Mouse (Mus musculus) stomach, embryonic 14.5 days (tissue): Measurements from ENCODE around the gene Pigp. TPM values are rescaled to one million over a fixed set of nuclear protein-coding genes. Genes with fewer than 3 reads are reported as not detected.
A peak's percentile ranks its signal among the peaks of the same experiment; 100 is the strongest.
"Not testable (repeated sequence)": the region's sequence is repeated elsewhere in the genome, so short reads cannot be mapped to it uniquely, and the experiment has no call there.

ENCODE experiments used
- ATAC-seq: fragments of 200-750 bp; cut with Nextera tagmentation; 2 replicates; pipeline ENCODE4 v1.8.0; 2017; ENCODE audit warnings: low read depth, moderate TSS enrichment; ENCODE audit not compliant: insufficient number of reproducible peaks, insufficient read depth, low FRiP score
- H3K27ac ChIP-seq: fragments of 300-500 bp; sonication (generic); 2 replicates; pipeline ENCODE4 v1.5.1; 2014; ENCODE audit warnings: mild to moderate bottlenecking, low read length, moderate library complexity, mixed read lengths
- H3K27me3 ChIP-seq: fragments of 300-500 bp; sonication (generic); 2 replicates; pipeline ENCODE4 v1.6.1; 2014; ENCODE audit warnings: low read length, control low read depth, mixed read lengths; ENCODE audit not compliant: control insufficient read depth, insufficient read depth
- H3K36me3 ChIP-seq: fragments of 300-500 bp; sonication (generic); 2 replicates; pipeline ENCODE4 v1.6.1; 2014; ENCODE audit warnings: mild to moderate bottlenecking, control low read depth, low read length, moderate library complexity, mixed read lengths; ENCODE audit not compliant: control insufficient read depth, insufficient read depth
- H3K4me1 ChIP-seq: fragments of 300-500 bp; sonication (generic); 2 replicates; pipeline ENCODE4 v1.6.1; 2014; ENCODE audit warnings: low read length, control low read depth, mixed read lengths; ENCODE audit not compliant: control insufficient read depth, insufficient read depth
- H3K4me2 ChIP-seq: fragments of 300-500 bp; sonication (generic); replicated peaks from 2 replicates; pipeline ENCODE4 v1.6.1; 2014; ENCODE audit warnings: low read depth, low read length, control low read depth
- H3K4me3 ChIP-seq: fragments of 300-500 bp; sonication (generic); 2 replicates; pipeline ENCODE4 v1.5.1; 2014; ENCODE audit warnings: low read depth, low read length, control low read depth
- H3K9ac ChIP-seq: fragments of 300-500 bp; sonication (generic); replicated peaks from 2 replicates; pipeline ENCODE4 v1.6.1; 2014; ENCODE audit warnings: low read depth, mild to moderate bottlenecking, control low read depth, low read length, moderate library complexity, mixed read lengths
- H3K9me3 ChIP-seq: fragments of 300-500 bp; sonication (generic); 2 replicates; pipeline ENCODE4 v1.6.1; 2016; ENCODE audit warnings: low read depth, low read length, control low read depth; ENCODE audit not compliant: control insufficient read depth
- WGBS: fragments of 180-500 bp; shearing (Covaris S2); extraction: QIAGEN DNeasy Blood & Tissue Kit; methylation state at CpG from one replicate; pipeline ENCODE4 v1.1.7; 2014; 5-methylcytosine and 5-hydroxymethylcytosine counted together
- polyA plus RNA-seq: library from polyadenylated mRNA; unstranded; fragments of >200 nt; fragmentation: Nextera tagmentation; extraction: Ambion mirVana; gene quantifications from 2 replicates; pipeline ENCODE4 v1.2.1, GENCODE M21; 2014

Gene Pigp
- polyA plus RNA-seq, 1 experiment from 2014 or later = 105 TPM

DNA sequence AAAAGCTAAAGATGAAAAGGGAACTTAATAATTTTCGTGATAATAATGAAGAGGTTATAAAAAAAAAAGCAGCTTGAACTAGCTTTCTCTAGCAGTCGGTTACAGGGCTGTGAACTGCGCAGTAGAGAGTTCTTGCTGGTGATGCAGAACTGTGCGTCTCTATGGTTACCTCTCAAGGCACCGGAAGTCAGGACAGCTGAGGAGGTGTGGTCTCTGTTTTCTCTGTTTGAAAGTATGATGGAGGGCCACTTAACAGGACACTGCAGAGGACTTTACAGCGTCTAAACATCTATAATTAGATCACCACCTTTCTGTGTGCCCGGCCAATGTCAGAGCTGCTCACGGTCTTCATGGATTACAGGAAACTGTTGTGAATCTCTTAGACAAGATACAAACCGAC lies 17.2 kb downstream of the Pigp start:
- no peaks in the 10 kb centered on the region for H3K36me3 ChIP-seq
- H3K4me3 ChIP-seq = no peak overlapping the region
- H3K9me3 ChIP-seq = no peaks in the 10 kb centered on the region
- H3K9ac ChIP-seq = no peak overlapping the region
- H3K27ac ChIP-seq = no peak overlapping the region
- ATAC-seq = no peak
- peak overlapping the region; percentile 10; the same call in 1 of the 2 replicates for H3K4me2 ChIP-seq
- no peaks in the 10 kb centered on the region for H3K27me3 ChIP-seq
- H3K4me1 ChIP-seq = no peaks in the 10 kb centered on the region
- WGBS = 18% methylated on average over 9 of the region's 9 CpGs

DNA sequence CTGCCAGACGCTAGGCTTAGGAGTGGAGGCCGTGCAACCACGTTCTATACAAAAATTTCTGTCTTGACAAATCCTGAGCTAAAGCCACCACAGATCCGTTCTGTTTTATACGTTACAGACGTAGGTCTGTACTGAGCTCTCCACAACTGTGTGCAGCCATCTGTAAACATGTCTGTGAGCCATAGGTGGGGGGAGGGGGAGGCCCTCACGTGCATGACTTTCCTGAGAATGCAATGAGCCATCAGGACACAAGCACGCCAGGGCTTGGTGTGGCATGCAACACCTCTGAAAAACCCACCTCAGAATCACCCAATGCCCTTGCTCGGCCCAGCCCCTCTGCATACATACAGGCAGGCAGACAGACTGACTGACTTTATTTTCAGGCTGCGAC lies 21.4 kb downstream of the Pigp start:
- no peak overlapping the region for H3K4me2 ChIP-seq
- H3K36me3 ChIP-seq = no peaks in the 10 kb centered on the region
- no peak overlapping the region for H3K27ac ChIP-seq
- 49% methylated on average over 10 of the region's 10 CpGs for WGBS
- H3K4me1 ChIP-seq = no peaks in the 10 kb centered on the region
- no peak overlapping the region for H3K9ac ChIP-seq
- H3K27me3 ChIP-seq = no peaks in the 10 kb centered on the region
- H3K4me3 ChIP-seq = no peak overlapping the region
- ATAC-seq = no peak
- no peaks in the 10 kb centered on the region for H3K9me3 ChIP-seq

DNA sequence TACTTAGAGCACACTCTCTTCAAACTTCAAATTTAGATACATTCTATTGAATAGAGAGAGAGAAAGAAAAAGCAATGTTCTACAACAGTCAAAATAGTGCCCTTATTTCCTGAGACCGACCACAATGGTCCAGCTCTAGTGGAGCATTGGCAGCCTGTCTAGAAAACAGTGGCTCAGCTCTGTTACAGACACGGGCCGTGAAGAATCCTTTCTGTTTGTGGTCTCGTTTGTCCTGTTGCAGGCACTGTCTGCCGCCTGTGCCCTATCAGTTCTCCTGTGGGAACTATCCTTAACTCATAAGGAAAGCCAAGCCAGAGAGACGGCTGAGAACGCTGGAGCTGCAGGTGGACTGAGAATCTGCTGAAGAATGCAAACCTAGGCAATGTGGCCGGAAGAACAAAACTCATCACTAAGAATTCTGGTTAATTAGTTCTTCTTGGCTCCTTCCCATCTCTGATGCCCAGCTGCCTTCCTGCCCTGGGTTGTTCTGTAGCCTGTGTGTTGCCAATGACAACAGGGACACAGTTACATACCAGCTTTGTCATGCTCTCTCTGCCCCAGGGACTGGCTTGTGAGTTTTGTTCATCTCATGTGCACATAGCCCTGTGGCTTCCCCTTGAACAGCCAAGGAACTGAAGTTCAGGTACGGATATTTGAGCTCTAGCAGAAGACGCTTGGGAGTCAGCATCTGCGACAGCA lies 21.9 kb downstream of the Pigp start:
- 64% methylated on average over 11 of the region's 11 CpGs for WGBS
- no peak overlapping the region for H3K4me2 ChIP-seq
- H3K4me3 ChIP-seq = no peak overlapping the region
- H3K9me3 ChIP-seq = no peaks in the 10 kb centered on the region
- H3K36me3 ChIP-seq = no peaks in the 10 kb centered on the region
- H3K4me1 ChIP-seq = no peaks in the 10 kb centered on the region
- ATAC-seq = no peak
- H3K27ac ChIP-seq = no peak overlapping the region
- H3K9ac ChIP-seq = no peak overlapping the region
- H3K27me3 ChIP-seq = no peaks in the 10 kb centered on the region

DNA sequence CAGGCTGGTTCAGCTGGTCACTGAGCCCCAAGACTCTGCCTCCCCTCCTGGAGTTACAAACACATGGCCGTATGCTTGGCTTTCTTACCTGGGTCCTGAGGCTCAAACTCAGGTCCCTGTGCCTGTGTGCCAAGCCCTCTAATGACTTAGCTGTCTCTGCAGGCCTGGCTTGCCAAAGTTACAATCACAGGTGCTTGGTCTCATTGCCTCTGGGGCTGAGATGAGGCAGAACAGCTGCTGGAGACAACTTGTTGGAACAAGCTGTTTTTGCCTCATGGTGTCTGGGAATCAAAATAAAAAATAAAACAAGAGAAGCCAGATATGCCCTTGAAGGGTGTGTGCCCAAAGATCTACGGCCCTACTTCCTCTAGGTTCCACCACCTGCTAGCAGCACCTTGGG lies 22.9 kb downstream of the Pigp start:
- Histone ChIP-seq H3K4me3 (no peak overlapping the region), H3K9me3 (no peaks in the 10 kb centered on the region), H3K27ac (no peak overlapping the region), H3K9ac (no peak overlapping the region), H3K36me3 (no peaks in the 10 kb centered on the region), H3K27me3 (no peaks in the 10 kb centered on the region), H3K4me1 (no peaks in the 10 kb centered on the region), H3K4me2 (no peak overlapping the region)
- 65% methylated on average over 2 of the region's 2 CpGs for WGBS
- ATAC-seq = no peak

DNA sequence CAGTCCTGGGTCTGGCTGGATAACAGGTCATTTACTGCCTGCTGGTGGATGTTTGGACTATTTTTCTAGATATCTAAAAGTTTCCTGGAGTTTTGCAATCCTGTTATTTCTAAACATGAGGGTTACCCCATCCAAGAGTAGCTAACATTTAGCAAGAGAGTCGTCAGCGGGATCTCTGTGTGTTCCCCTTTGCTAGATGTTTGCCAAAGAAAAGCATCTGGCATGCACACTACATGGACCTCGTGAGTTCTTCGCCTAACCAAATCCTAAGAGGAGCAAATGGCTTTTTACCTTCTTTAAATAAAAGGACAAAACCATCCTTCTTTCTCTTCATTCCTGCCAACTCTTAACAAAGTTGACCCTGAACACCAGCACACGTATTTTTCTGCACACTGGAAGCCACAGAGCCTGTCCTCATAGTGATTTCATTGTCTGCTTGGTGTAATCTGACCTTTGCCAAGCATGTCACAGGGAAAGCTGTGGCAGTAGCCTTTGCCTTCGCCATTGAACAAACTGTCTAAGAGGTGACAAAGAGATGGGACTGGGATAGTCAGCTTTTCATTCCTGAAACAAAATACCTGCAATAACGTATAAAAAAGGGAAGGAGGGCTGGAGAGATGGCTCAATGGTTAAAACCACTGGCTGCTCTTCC lies 24.4 kb downstream of the Pigp start:
- H3K4me3 ChIP-seq = no peak overlapping the region
- H3K27ac ChIP-seq = no peak overlapping the region
- H3K4me2 ChIP-seq = no peak overlapping the region
- H3K27me3 ChIP-seq = no peaks in the 10 kb centered on the region
- no peaks in the 10 kb centered on the region for H3K9me3 ChIP-seq
- no peak overlapping the region for H3K9ac ChIP-seq
- no peaks in the 10 kb centered on the region for H3K4me1 ChIP-seq
- WGBS = 67% methylated on average over 7 of the region's 7 CpGs
- no peaks in the 10 kb centered on the region for H3K36me3 ChIP-seq
- ATAC-seq = no peak

DNA sequence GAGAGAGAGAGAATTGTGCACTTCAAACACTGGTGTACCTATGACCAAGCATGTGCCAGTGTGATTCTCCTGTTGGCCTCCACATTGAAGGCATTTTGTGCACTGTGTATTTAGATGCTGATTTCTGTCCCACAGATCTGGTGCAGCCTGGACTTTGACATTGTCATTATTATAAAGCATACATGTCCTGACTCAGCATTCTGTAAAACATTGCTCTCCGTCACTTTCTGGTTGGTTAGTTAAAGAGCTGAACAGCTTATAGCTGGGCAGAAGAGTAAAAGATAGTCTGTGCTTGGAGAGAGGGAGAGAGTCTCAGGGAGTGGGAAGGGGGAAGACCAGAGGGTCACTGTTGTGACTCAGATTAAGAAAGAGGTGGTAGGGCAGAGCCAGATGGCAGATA lies 25.9 kb downstream of the Pigp start:
- H3K27ac ChIP-seq = no peak overlapping the region
- ATAC-seq = no peak
- H3K4me2 ChIP-seq = no peak overlapping the region
- no peaks in the 10 kb centered on the region for H3K27me3 ChIP-seq
- H3K9me3 ChIP-seq = no peaks in the 10 kb centered on the region
- 79% methylated on average over 1 of the region's 1 CpGs for WGBS
- no peak overlapping the region for H3K4me3 ChIP-seq
- H3K36me3 ChIP-seq = no peaks in the 10 kb centered on the region
- H3K4me1 ChIP-seq = no peaks in the 10 kb centered on the region
- no peak overlapping the region for H3K9ac ChIP-seq

DNA sequence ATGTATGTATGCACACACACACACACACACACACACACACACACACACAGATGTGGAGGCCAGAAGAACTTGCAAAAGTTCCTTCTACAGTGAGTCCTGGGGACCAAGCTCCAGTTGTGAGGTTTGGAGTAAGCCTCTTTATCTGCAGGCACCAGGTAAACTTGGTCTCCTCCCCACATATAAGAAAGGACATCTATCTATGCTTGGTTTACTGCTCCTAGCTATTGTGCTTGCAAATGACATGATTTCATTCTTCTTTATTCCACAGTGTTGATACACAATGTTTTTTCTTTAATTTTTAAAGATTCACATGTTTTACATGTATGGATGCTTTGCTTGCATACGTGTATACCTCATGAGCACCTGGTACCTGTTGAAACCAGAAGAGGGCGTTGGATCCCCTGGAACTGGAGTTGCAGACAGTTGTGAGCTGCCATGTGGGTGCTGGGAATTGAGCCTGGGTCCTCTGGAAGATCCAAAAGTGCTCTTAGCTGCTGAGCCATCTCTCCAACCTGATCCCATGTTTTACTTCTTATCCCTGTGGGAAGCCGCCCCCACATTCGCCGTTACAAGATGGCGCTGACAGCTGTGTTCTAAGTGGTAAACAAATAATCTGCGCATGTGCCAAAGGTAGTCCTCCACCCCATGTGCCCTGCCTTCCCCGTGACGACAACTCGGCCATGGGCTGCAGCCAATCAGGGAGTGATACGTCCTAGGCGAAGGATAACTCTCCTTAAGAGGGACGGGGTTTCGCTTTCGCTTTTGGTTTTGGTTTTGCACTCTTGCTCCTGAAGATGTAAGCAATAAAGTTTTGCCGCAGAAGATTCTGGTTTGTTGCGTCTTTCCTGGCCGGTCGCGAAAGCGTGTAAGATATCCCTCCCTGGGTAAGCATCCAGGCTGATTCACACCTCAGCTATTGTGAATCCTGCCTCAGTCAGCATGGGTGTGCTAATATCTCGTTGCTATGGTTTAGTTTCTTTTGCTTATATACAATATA lies 32.2 kb downstream of the Pigp start:
- WGBS = 91% methylated on average over 19 of the region's 22 CpGs
- H3K4me3 ChIP-seq, H3K9ac ChIP-seq, H3K4me2 ChIP-seq, H3K36me3 ChIP-seq, H3K4me1 ChIP-seq, H3K27me3 ChIP-seq, ATAC-seq, H3K9me3 ChIP-seq, H3K27ac ChIP-seq: not testable (repeated sequence)

DNA sequence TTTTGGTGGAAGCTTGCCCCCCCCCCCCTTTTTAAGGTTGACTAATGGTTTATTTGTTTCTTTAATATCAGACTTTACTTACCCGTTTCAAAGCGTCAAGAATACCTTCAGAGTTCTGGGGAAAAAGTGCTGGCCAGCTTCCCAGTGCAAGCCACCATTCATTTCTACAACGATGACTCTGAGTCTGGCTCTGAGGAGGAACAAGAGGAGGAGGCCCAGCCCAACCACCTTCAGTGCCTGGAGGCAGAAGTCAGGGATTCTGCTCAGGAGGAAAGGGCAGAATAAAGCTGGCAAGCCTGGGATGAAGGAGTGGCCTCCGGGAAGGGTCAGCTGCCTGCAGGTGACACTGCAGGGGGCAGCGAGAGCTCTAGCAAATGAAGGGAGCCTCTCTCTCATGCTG lies 36.0 kb downstream of the Pigp start:
- no peak overlapping the region for H3K4me2 ChIP-seq
- WGBS = 32% methylated on average over 5 of the region's 5 CpGs
- no peaks in the 10 kb centered on the region for H3K36me3 ChIP-seq
- no peak for ATAC-seq
- no peak overlapping the region for H3K9ac ChIP-seq
- H3K4me3 ChIP-seq = no peak overlapping the region
- H3K9me3 ChIP-seq = no peaks in the 10 kb centered on the region
- H3K27me3 ChIP-seq = no peaks in the 10 kb centered on the region
- H3K27ac ChIP-seq = no peak overlapping the region
- H3K4me1 ChIP-seq = no peaks in the 10 kb centered on the region
